Mouse (Mus musculus) cerebellum, adult 2 months (tissue): ENCODE data around the gene Lrrc45.

Source experiments
- CTCF ChIP-seq: fragments of 200-500 bp; IDR thresholded peaks from 2 replicates; pipeline ENCODE4 v1.5.1; 2011; ENCODE audit warnings: low read depth, mild to moderate bottlenecking, control low read depth, low read length, moderate library complexity, borderline replicate concordance; ENCODE audit not compliant: insufficient read depth
- POLR2A ChIP-seq: fragments of 200-500 bp; IDR thresholded peaks from 2 replicates; pipeline ENCODE4 v1.6.1; 2011; ENCODE audit warnings: low read length, control low read depth, borderline replicate concordance; ENCODE audit not compliant: insufficient read depth

GRCm38 (mm10) chr11:120693461-120693860 is 20.3 kb upstream of the Lrrc45 start:
- TF ChIP-seq POLR2A (no peak), CTCF (no peak)
